Mouse (Mus musculus) ovary, postnatal 36 days (tissue): Measurements from ENCODE around the gene Chit1.

ENCODE experiments used
- DNase-seq: peaks from one replicate; pipeline ENCODE4 v3.0.0; 2022; ENCODE audit warnings: low spot score, mixed read lengths

Gene Chit1

DNA sequence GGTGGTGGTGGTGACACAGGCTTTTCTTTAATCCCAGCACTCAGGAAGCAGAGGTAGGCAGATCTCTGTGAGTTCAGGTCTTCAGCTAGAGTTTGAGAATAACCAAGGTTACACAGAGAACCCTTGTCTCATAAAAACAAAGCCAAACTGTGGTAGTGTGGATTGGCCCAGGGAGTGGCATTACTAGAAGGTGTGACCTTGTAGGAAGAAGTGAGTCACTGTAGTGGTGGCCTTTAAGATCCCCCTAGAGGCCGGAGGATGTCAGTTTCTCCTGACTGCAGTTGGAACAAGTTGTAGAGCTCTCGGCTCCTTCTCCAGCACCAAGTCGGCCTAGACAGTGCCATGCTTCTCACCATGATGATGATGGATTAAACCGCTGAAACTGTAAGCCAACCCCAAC, at the start of gene Chit1:
Chit1 (plus strand) TSS at position 264 of the 400 bp plus-strand sequence.
- no peak for DNase-seq

DNA sequence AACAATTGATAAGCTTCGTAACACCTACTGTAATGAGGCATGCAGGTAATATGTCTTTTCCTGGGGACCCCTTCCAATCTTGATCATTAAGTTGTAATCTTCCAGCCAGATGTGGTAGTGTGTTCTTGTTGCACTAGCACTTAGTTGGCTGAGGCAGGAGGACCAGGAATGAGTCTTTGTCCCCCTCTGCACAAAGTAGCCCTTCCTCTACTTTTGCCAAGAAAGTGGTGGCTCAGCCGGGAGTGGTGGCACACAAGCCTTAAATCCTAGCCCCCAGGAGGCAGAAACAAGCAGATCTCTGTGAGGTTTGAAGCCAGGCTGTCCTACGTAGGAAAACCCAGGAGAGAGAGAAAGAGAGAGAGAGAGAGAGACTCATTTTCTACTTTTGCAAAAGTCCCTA, 49.1 kb upstream of the Chit1 start:
- DNase-seq = no peak

DNA sequence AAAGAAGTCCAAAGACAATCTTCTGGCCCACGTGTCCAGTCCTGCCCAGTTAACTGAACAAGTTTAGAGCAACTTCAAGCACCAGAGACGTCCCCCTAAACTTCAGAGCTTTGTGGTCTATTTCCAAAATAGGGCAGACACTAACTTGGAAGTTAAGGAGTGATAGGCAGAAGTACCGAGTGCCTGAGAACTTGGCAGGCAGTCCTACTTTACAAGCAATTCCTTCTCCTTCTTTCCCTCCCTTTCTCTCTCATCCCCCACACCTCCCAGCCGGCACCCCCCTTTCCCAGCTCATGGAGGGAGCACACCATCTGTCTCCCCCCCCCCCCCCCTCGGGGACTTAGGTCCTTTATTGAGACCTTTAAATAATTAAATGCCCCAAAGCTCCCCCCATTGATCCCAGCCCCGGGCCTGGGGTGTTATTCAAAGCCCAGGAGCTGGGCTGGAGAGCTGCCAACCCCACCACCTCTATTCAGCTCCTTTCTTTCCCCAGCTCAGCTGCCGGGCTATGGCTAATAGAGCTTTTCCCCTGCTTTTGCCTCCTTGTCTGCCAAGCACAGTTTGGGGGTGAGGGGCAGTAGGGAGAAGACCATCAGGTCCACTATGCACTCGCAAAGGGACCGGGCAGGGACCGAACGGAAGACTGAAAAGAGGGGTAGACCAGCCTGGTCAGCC, 48.5 kb upstream of the Chit1 start:
- DNase-seq = peak; percentile 38

DNA sequence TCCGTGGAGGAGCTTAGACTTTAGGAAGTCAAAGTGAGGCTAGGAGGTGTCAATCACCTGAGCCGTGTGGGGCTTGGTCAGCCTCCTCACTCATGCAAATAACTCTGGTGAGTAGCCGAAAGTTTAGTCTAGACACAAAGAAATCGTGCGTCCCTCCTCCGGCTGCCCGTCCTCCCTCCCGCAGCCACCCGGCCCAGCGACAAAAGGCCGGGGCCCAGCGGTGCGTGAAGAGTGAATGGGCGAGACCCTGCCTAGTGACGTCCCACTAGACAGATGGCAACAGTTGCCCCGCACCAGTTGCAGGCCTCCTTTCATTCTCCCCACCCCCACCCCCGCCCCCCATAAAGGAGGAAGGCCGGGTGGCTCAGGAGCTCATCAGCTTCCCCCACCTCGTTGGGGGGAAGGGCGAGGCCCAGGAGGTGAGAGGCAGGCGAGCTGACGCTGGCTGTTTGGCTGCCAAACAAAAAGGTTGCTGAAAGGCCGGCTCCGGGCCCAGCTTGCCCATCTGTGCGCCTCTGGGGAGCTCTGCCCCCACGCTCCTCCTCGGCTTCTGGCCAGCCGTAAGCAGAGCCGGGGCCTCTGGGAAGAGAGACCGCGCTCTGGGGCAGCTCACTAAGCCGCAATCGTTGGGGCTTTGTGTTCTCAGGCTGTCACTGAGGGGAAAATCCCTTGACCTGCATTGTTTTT, 47.8 kb upstream of the Chit1 start:
- DNase-seq = peak; percentile 77

DNA sequence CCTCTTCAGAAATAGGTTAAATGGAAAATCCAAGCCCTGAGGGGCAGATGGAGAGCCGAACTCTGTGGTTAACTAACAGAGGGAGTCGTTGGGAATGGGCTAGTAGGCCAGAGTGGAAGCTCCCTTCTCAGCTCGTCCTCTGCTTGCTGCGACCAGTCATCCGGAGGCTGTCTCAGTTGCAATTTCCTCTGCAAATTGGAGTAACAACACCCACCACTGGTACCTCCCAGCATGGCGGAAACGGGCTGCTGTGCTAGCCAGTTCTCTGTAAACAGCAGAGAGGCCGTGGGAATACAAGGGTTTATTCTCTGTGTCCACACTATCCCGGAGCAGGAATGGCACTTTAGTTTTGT, 47.3 kb upstream of the Chit1 start:
- DNase-seq = no peak

DNA sequence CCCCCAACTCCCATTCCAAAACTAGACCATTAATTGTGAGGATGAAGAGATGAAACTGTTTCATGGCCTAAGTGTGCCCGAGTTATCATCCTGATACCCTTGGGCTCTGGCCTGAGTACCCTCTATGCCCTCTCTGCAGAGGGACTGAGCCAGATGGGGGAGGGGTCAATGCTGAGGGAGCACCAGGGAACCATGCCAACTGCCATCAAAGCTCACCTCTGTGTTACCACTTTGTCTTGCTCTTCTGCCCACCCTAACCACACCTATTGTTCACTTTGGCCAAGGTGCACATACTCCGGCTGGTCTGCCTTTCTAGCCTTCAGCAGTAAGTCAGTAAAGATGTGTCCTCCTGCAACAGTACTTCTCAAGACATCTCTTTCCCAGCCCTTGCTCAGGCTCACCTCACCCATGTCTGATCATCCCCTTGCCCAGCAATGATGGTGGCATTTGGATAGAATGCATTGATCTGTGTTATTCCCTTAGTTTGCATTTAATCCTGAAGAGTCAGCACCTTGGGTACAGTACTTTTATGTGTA, 46.7 kb upstream of the Chit1 start:
- DNase-seq = no peak

DNA sequence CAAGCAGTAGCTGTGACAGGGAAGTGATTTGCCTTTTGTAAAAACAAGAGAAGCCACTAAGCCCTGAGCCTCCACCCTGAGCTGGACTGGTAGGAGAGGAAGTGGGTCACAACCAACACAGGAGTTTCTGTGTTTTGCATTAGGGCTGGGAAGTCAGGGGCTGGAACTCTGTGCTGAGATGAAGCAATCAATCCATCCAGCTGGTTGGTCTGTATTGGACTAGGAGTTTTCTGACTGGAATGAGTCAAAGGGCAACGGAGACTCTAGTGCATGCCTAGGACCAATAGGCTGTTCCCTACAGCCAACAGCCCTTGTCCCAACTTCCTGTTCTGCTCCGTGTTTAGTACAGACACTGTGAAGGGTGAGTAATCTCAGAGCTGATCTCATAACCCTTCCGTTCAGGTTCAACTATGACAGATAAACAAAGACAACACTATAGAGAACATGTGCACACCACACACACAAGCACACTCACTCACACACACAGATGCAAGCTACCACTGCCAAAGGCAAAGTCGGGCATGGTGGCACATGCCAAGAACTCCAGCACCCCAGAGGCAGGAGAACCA, 45.7 kb upstream of the Chit1 start:
- DNase-seq = no peak

DNA sequence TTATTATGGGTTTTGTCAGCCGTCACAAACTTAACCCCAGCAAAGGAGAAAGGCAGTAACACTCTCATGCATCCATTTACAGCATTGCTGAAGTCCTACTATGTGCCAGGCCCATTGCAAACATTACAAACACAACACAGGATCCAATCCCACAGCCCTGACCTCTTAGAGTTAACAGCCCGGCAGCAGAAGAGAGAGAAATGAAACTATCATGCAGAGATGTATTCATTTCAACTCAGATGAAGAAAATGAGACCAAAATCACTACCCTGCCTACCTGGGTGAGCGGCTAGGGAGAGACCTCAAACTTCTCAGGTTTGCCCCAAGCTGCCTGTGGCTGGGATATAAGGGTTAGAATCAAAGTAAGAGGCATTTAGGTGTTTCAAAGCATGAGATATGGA, 44.5 kb upstream of the Chit1 start:
- DNase-seq = no peak

DNA sequence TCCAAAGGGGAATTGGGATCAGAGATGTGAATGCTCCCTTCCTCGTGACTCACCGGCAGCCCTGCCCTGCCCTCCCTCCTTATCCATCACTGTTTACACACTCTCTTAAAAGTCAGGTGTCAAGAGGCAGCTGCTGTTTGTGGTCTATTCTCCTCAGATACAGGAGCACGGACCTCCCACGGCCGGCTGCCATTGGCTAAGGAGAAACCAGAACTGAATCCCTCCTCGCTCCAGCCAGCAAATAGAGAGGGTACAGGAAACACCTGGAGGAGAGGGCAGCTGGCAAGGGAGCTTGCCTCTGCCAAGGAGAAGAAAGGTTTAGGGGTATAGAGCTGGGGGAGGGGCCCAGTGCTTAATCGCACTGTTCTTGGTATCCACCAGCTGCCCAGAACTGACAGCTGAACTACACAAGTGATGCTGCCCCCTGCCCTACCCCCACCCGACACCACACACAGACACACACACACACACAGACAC, 43.9 kb upstream of the Chit1 start:
- no peak for DNase-seq

DNA sequence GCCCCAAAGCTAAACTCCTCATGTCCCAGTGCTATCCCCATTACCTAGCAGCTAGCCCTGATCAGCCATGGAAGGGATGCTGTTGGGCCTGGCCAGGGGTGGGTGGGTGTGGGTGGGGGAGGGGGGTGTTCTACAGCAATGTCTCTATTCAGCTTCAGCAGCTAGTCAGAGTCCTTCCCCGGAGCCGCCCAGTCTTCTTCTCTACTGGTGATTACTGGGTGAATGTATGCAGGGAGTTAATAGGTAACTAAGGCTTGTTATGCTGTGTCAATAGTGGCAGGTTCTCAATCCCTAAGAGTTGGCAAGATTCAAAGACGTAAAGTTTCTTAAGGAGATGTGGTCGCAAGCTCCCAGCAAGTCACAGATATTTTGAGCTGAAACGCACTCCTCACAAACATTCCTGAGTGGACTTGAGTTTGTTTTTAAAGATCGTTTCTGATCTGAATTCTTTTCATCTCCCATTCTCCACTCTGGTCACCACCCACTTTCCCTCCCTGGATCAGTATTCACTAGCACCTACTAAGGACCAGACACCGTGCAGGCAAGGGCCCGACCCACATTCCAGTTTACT, 40.9 kb upstream of the Chit1 start:
- no peak for DNase-seq

DNA sequence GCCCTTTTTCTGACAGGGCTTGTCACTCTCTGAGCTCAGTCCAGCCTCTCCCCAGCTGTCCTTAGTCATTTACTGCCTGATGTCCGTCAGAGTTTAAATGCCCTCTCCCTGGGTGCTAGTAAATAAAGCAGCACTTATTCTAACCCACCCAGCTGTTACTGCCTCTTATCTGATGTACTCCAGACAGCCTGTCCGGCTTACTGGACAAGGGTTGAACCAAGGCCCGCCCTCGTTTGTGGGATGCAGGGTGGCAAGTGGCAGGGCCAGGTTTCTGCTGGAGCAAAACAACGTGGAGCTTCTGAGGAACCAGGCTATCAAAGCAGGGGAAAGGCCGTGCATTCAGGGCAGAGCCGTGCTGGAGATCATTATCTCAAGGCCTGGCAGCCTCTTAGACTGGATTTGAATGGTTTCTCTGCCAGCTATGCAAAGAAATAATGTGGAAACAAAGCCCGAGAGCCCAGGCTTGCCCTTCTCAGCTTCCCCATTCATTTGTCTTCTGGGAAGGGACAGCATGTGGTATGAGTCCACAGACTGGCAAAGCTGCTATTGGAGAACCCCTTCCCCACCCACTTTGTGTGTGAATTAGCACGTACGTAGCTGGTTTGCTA, 39.5 kb upstream of the Chit1 start:
- DNase-seq = no peak

DNA sequence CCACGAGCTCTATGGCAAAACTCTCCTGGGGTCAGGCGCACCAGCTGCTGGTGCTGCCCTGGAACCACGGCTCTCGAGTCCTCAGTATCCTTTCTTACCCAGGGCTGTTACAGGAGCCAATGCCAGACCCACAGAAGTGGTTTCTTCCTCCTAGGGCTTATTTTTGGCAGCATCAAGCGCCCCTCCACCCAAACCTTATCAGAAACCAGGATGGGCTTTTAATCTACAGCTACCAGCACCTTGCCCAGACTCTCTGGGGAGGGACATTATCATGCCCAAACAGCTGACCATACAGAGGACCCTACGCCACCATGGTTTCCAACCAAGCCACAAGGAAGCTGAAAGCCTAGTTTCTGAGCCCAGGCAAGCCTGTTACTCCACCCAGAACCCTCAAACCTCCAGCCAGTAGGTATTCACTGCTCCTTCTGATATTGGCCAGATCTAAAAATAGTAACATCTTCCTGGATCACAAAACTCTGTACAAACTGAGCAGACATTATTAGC, 37.9 kb upstream of the Chit1 start:
- no peak for DNase-seq

DNA sequence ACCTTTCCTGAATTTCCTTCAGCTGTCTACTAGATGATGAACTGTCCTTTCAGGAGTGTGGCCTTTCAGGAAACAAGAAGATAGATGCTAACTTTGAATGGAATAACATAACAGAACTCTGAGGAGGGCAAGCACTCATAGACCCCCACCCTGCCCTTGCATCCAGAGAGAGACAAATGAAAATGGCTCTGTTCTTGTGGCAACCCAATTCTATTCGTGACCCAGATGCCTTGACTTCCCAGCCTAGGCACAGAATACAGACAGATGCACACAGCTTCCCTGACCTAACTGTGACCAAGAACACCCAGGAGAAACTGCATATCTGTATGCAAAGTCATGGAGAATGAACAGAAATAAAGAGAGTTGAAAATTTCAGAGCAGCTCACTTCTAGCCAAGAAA, 37.4 kb upstream of the Chit1 start:
- no peak for DNase-seq

DNA sequence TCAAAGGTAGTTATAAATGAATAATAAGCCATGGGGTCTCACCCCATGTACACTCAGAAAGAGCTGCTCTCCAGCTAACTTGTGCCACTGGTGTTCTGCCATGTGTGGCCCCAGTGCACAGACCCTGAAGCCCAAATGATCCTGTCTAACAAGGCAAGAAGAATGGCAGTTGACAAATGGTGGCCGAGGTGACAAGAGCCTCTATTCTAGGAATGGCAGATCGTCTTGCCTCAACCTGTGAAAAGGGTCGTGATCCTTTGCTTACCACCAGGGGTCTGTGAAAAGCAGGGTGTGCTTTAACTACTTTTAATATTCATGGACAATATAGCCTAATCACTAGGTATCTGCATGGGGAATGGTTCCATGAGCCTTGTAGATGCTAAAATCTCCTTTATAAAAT, 36.9 kb upstream of the Chit1 start:
- DNase-seq = no peak

DNA sequence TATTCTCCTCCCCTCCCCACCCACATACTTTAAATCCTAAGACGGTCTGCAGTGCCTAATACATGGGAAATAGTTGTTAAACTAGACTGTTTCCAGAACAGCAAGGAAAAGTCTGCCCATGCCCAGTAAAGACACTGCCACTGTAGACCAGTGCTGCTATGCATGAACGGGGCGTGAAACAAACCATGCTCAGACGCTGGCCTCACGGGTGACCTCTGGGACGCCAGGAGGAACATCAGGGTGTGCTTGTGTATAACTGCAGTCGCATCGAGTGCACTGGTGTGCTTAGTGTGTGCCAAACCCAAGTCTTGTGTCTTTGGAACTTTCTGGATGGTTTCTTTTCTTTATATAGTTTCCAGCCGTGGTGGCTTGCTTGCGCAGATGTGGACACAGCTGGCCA, 36.4 kb upstream of the Chit1 start:
- DNase-seq = no peak

DNA sequence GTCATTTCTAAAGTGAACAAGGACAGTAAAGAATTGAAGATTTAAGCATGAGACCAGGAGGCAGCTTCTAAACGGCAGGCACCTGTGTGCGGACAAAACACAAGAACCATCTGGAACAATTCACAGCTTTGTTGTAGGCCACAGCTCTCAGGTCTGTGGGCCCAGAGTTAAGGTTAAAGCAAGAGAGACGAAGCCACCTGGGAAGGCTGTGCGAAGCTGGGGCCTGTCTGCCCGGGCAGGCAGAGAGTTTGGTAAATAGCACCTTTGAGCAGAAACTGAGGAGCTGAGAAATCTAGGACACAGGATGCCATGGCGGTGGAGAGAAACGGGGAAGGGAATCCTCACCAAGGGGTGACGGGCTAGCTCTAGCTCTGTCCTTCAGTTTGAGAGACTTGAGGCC, 35.5 kb upstream of the Chit1 start:
- DNase-seq = no peak

DNA sequence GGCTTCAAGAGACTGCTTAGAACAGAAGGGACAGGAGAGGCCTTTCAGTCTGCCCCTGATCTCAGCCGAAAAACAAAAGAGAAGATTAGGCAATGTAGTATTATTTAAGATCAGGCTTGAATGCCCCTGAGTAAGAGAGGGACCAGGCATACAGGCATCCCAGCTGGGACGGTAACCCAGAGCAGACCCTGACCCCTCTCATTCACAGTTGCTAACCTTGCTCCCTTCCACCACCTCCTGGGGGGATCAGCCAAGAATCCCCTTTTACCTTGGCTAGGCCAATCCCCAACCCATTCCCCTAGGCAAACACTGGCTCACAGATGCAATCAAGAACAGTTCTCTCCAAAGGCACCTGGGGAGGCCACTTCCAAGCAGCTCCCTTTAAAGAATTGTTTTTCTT, 34.3 kb upstream of the Chit1 start:
- DNase-seq = no peak

DNA sequence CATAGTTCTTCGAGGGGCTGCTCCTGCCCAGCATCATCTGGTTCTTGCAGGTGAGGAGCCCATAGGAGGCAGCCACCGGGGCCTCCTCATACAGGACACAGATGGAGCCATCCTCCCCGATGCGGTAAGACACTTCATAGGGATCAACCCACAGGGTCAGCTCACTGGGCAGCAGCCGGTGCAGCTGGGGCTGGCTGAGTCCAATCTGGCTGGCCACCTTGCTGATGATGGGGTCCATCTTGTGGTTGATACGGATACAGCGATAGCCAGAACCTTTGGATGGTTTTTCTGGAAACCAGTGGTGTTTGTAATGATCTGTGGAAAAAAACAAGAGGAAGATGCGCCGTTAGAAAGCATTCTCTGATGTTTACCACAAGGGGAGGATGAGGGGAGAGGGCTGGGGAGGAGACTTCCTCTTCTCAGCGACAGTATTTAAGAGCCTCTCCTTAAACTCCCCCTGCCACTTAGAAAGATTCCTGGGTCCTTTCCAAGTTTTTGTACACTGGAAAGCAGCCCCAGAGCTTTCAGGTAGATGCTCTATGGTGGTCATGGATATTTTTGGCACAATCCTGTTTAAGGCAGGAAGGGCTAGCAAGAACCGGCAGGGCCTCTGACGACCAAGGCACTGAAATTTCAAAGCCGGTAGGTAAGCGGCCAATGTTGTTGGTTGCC, 33.5 kb upstream of the Chit1 start:
- DNase-seq = no peak

DNA sequence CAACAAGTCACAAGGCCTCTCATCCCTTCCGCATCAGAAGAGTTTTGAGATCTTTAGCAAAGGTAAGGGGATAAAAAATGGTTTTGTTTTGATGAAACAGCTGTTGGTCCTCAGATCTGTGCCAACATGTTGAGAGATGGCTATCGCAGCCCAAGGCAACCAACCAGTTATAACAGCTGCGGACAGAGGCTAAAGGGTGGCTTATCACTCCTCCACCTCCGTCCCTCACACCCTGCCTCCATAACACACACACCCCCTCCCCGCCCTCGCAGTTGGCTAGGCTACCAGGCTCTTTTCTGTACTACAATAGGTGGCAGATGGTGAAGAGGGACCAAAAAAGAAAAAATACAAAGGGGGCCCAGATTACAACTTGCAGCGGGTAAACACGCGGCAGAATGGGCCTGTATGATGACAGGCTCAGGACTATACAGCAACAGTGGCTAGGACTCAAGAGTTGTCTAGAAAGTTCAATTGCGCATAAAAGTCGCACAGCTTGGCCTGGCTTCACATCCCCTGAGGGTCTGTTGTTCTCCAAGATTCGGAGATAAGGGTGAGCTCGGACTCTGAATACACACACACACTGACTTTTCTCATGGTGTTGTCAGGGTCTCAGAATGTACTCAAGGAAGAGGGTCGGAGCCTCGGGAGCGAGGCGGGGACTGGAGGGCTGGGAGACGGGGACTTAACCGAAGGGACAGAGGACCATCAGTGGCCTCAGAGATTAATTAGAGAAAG, 32.8 kb upstream of the Chit1 start:
- DNase-seq = no peak

DNA sequence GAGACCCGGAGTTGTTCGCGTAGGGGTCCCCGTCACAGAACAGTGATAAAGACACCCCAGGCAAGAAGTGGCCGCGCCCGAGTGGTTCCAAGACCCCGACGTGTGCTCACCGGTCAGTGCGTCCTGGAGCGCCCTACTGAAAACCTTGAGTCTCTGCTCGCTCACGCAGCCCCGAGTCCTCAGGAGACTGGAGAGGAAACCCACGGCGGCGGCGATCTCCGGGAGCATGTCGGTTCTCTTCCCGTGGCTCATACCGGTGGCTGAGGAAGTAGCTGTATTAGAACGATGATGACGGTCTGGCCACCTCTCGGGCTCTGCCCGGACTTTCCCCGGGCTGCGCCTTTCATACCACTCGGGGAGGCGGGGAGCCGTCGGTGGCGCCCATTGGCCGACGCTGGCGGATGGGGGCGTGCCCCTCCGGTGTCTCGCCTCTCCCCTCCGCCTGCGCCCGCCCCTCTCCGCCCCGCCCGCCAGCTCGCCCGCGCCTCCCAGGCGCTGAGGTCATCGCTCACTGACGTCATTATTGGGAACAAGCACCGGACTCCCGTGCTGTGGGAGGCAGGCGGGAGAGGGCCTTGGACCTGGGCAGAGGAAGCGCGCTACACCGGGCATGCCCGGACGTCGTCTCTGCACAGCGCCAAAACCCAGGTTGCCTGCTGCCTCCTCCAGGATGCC, 32.1 kb upstream of the Chit1 start, which contains the start of gene Btg2:
Btg2 (minus strand) TSS at position 319 of the 675 bp plus-strand sequence.
- DNase-seq = peak; percentile 98
